Mouse (Mus musculus): ENCODE data around the gene Bglap3. TPM values are rescaled to one million over a fixed set of nuclear protein-coding genes. Genes with fewer than 3 reads are reported as not detected.

The Bglap3 gene
- polyA plus RNA-seq, 1 experiment, result not detected

- TF ChIP-seq GATA1 (IDR thresholded peaks at IDR 0.05; ENCODE audit: low read length), result no peak
Observed at GRCm38 (mm10) chr3:88337367-88338020, 35.0 kb downstream of the Bglap3 start.

DNA sequence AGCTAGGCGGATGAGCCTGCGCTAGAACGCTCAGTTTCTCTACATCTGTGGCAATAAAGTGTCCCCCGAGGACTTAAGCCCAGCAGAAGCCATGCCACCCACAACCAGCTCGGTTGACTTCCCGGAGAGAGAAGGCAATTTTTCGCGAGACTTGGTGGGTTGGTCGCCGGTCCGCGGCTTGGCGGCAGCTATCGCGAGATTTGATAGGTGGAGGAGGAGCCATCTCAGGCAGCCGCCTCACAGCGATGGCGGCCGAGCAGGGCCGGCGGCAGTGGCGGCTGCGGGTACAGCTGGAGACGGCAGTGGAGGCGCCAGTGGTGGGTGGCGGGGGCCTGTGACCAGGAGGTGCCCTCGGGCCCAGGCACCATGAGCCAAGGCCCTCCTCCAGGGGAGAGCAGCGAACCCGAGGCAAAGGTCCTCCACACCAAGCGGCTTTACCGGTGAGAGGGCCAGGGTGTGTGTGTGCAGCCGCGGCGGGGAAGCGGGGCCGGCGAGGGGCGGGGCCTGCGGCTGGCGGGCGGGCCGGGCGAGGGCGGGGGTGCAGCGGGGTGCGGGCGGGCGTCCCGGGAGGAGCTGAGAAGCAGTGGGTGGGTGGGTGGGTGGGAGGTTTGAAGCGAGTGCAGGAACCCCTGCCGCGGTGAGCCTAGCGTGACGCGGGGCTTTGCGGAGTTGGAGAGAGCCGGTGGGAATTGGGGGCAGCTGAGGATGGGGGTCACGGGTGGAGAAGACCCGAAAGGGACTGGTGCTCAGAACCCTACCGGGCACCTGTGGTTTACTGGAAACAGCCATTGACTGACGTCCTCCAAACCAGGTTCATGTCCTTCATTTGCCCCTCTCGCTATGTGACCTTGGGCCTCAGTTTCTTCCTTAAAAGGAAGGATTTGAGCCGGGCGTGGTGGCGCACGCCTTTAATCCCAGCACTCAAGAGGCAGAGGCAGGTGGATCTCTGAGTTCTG, 36.2 kb downstream of the Bglap3 start, which contains the start of the genes Tmem79 and Smg5:
TSS of gene Tmem79 (minus strand) at position 91 of the 956 bp plus-strand sequence.
TSS of gene Smg5 (plus strand) at position 203 of the 956 bp plus-strand sequence.
- TF ChIP-seq GATA1 (IDR thresholded peaks at IDR 0.05; ENCODE audit: low read length), result no peak

DNA sequence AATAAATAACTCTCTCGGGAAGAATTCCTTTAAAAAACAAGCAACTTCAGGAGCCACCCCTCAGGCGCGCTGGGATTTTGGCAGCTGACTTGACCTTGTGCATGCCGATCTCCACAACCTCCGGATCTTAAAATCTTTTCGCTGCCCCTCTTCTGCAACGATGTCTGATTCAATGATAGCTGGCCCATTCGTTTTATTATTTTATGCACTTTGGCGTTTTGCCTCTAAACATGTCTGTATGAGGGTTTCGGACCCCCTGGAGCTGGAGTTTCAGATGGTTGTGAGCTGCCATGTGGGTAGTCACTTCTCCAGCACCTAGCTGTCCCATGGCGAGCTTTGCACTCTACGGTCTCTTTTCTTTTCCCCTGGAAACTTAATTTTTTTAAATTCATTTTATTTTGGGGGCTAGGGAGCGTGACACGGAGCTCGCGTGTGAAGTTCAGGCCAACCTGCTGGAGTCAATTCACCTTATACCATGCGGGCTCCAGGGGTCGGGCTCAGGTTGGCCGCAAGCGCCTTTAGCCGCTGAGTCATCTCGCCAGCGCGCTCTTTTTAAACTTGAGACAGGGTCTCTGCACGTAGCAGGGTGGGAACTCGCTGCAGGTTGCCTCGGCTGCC, 37.0 kb downstream of the Bglap3 start:
- TF ChIP-seq GATA1 (IDR thresholded peaks at IDR 0.05; ENCODE audit: low read length), result no peak

GRCm38 (mm10) chr3:88334902-88335435, 37.6 kb downstream of the Bglap3 start:
- no peak for TF ChIP-seq GATA1 (IDR thresholded peaks at IDR 0.05; ENCODE audit: low read length)

GRCm38 (mm10) chr3:88334029-88334658, 38.4 kb downstream of the Bglap3 start:
- no peak for TF ChIP-seq GATA1 (IDR thresholded peaks at IDR 0.05; ENCODE audit: low read length)

GRCm38 (mm10) chr3:88331282-88331681, 41.3 kb downstream of the Bglap3 start:
- no peak for TF ChIP-seq GATA1 (IDR thresholded peaks at IDR 0.05; ENCODE audit: low read length)

- TF ChIP-seq GATA1 (IDR thresholded peaks at IDR 0.05; ENCODE audit: low read length), result no peak
Observed at GRCm38 (mm10) chr3:88328956-88329355, 43.6 kb downstream of the Bglap3 start.

GRCm38 (mm10) chr3:88324951-88325405, 47.6 kb downstream of the Bglap3 start, which contains the start of gene Glmp:
Gene Glmp, plus strand, starts transcription at chr3:88325023.
- TF ChIP-seq GATA1 (IDR thresholded peaks at IDR 0.05; ENCODE audit: low read length), result no peak

Other genes starting within 250 kb of the Bglap3 start
- gene Mef2d, start 230.4 kb downstream of the Bglap3 start, polyA plus RNA-seq (2012), result 164 and 168 TPM in 2 replicates
- gene Rhbg, start 118.0 kb downstream of the Bglap3 start, polyA plus RNA-seq (2012), result not detected in 2 replicates
- gene Gm38392, start 85.5 kb downstream of the Bglap3 start, polyA plus RNA-seq (2012), result not detected in 2 replicates
- gene Tsacc, start 75.7 kb downstream of the Bglap3 start, polyA plus RNA-seq (2012), result 0.52 and 1.1 TPM in 2 replicates
- 13.4 and 13.6 TPM in 2 replicates for gene Cct3, start 75.6 kb downstream of the Bglap3 start, polyA plus RNA-seq (2012)
- 18.7 and 56.8 TPM in 2 replicates for gene Glmp, start 47.7 kb downstream of the Bglap3 start, polyA plus RNA-seq (2012)
- gene Tmem79, start 36.6 kb downstream of the Bglap3 start, polyA plus RNA-seq (2012), result 1.2 and 3.4 TPM in 2 replicates
- 48.6 and 63.1 TPM in 2 replicates for gene Smg5, start 36.5 kb downstream of the Bglap3 start, polyA plus RNA-seq (2012)
- gene Paqr6, start 8.2 kb downstream of the Bglap3 start, polyA plus RNA-seq (2012), result not detected in 2 replicates
- not detected in 2 replicates for gene Bglap2, start 6.0 kb upstream of the Bglap3 start, polyA plus RNA-seq (2012)
- 0.30 and 0.36 TPM in 2 replicates for gene Bglap, start 11.7 kb upstream of the Bglap3 start, polyA plus RNA-seq (2012)
- 275 and 327 TPM in 2 replicates for gene Pmf1, start 37.6 kb upstream of the Bglap3 start, polyA plus RNA-seq (2012)
- gene Slc25a44, start 52.4 kb upstream of the Bglap3 start, polyA plus RNA-seq (2012), result 8.1 and 17.5 TPM in 2 replicates
- 5.2 and 7.4 TPM in 2 replicates for gene Sema4a, start 88.4 kb upstream of the Bglap3 start, polyA plus RNA-seq (2012)
- gene Lmna, start 137.2 kb upstream of the Bglap3 start, polyA plus RNA-seq (2012), result 352 and 421 TPM in 2 replicates
- gene Mex3a, start 159.7 kb upstream of the Bglap3 start, polyA plus RNA-seq (2012), result 9.2 and 9.9 TPM in 2 replicates
- gene Rab25, start 175.6 kb upstream of the Bglap3 start, polyA plus RNA-seq (2012), result 0.16 and 0.41 TPM in 2 replicates
- 123 and 166 TPM in 2 replicates for gene Lamtor2, start 180.3 kb upstream of the Bglap3 start, polyA plus RNA-seq (2012)
- 94.4 and 111 TPM in 2 replicates for gene Ubqln4, start 181.0 kb upstream of the Bglap3 start, polyA plus RNA-seq (2012)
- gene Ssr2, start 203.1 kb upstream of the Bglap3 start, polyA plus RNA-seq (2012), result 79.2 and 381 TPM in 2 replicates
- gene Arhgef2, start 233.2 kb upstream of the Bglap3 start, polyA plus RNA-seq (2012), result 188 and 221 TPM in 2 replicates

All from G1E-ER4 (cell line).